Mouse (Mus musculus) gastrocnemius, adult 18-20 months (tissue): Measurements from ENCODE around the gene Atad5. TPM values are rescaled to one million over a fixed set of nuclear protein-coding genes. Genes with fewer than 3 reads are reported as not detected.
"Not testable (repeated sequence)": the region's sequence is repeated elsewhere in the genome, so short reads cannot be mapped to it uniquely, and the experiment has no call there.

Experiments
- DNase-seq: peaks from one replicate; pipeline ENCODE4 v3.0.0; 2021; ENCODE audit warnings: low spot score
- total RNA-seq, 2 experiments: library from RNA; stranded (reverse); gene quantifications; 2 replicates each; pipeline ENCODE4 v1.2.3; 2021

The Atad5 gene
- total RNA-seq, 2 experiments from 2014 or later: 0.64 to 0.78 TPM

DNA sequence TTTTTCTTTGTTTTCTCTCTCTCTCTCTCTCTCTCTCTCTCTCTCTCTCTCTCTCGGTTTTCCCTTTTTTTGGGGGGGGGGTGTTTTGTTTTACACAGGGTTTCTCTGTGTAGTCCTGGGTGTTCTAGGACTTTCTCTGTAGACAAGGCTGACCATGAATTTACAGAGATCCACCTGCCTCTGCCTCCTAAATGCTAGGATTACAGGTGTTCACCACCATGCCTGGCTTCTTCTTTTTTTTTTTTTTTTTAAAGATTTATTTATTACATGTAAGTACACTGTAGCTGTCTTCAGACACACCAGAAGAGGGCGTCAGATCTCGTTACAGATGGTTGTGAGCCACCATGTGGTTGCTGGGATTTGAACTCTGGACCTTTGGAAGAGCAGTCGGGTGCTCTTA lies 59.8 kb downstream of the Atad5 start:
- DNase-seq: not testable (repeated sequence)

- DNase-seq: no peak
These were observed 60.3 kb downstream of the Atad5 start for GRCm38 (mm10) chr11:80149412-80150023.

- DNase-seq: no peak
These were observed 61.4 kb downstream of the Atad5 start for GRCm38 (mm10) chr11:80150566-80150965.

DNA sequence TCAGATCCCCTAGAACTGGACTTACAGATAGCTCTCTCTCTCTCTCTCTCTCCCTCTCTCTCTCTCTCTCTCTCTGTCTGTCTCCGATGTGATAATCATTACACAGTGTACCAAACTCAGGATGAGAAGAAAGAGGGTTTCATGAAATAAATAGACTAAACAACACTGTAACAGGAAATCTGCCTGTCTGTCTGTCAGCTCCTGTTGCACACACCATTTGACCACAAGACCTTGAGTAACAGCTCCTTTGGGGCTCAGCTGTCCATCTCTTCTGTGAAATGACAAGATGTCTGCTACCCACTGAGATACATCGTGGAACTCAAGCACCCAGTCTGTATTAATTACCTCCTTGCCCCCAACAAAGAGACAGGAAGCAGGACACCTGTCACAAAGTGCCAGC lies 62.3 kb downstream of the Atad5 start:
- no peak for DNase-seq

DNA sequence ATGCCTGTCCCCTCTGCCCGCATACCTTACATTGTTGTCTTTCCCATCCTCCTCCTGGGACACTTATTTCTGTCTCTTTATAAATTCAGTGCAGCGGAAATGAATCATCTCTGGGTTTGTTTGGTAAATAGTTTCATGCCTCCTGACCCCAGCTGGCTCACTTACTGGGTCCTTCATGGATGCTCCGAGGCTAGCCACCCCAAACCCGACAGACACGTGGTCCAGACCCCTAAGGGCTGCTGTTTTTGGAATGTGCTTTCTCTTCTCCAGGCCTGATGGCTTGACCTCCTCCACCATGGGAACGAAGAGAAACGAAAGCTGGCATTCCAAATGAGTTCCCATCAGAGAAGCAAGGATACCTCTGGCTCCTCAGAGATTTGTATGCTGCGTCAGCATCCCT lies 63.2 kb downstream of the Atad5 start:
- DNase-seq: no peak

DNA sequence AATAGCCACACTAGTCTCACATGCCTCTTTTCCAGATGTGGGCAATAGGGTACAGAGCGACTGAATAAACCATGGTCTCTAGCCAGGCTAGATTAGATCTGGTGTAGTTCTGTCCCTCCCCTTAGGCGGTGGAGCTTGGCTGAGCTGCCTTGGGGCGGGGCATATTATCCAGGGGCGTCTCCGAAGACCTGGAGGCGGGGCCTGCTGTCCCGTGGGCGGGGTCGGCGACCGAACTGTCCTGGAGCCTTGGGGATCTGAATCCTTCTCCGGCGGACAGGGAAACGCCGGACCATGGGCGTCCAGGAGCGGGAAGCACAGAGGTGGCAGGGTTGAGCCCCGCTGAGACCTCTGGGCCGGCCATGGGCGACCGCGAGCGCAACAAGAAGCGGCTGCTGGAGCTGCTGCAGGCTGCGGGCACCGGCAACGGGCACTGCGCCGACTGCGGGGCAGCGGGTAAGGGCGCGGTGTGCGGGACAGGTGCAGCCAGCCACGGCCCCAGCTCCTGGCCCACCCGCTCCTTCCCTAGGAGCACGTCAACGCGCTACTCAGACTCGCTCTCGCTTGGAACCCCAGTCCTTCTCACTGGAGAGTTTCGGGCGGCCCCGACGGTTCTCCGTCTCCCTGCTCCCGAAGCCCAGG lies 64.8 kb downstream of the Atad5 start, which contains the start of gene Adap2:
Gene Adap2 (plus strand): TSS at position 249 of the 639 bp plus-strand sequence.
- DNase-seq: peak; percentile 96

GRCm38 (mm10) chr11:80154501-80154900 lies 65.3 kb downstream of the Atad5 start:
- DNase-seq: no peak

GRCm38 (mm10) chr11:80155541-80155940 lies 66.3 kb downstream of the Atad5 start:
- no peak for DNase-seq

GRCm38 (mm10) chr11:80155961-80156360 lies 66.8 kb downstream of the Atad5 start:
- no peak for DNase-seq

GRCm38 (mm10) chr11:80156841-80157240 lies 67.6 kb downstream of the Atad5 start:
- DNase-seq: no peak

GRCm38 (mm10) chr11:80159018-80159417 lies 69.8 kb downstream of the Atad5 start:
- no peak for DNase-seq

DNA sequence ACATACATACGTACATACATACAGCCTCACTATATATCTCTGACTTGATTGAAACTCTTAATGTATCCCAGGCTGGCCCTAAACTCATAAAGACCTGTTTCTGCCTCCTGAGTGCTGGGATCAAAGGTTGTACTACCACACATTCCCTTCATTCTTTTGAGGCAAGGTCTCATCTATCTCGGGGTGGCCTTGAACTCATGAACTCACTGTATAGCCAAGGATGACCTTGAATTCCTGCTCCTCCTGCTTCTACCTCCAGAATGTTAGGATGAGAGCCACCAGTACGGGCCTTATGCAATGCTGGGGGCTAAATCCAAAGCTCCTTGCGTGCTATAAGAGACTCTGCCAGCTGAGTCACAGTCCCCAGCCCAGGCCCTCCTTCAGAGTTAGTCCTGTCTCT lies 71.8 kb downstream of the Atad5 start:
- DNase-seq: no peak

- DNase-seq: no peak
These were observed 74.3 kb downstream of the Atad5 start for GRCm38 (mm10) chr11:80163362-80164116.

GRCm38 (mm10) chr11:80164224-80164623 lies 75.0 kb downstream of the Atad5 start:
- DNase-seq: no peak

DNA sequence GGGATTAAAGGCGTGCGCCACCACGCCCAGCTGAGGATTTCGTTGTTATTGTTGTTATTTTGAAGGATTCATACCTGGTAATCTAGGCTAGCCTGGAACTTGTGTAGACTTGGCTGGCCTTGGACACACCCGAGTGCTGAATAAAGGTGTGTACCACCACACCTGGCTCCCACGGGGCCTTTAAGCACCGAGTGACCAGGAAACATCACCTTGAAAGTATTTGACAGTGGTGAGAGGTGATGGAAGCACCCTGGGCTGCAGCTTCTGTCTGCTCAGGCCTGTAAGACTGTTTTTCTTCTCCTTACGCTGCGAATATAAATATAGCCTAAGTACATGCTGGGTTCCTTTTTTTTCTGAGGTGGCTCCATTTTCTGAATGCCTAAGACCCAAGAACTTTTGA lies 78.9 kb downstream of the Atad5 start:
- no peak for DNase-seq

- DNase-seq: no peak
These were observed 79.5 kb downstream of the Atad5 start for GRCm38 (mm10) chr11:80168611-80169249.

GRCm38 (mm10) chr11:80169629-80170028 lies 80.4 kb downstream of the Atad5 start:
- no peak for DNase-seq

- DNase-seq: no peak
These were observed 81.2 kb downstream of the Atad5 start for GRCm38 (mm10) chr11:80170351-80170750.

- DNase-seq: peak; percentile 36
These were observed 82.7 kb downstream of the Atad5 start for GRCm38 (mm10) chr11:80171884-80172283.

- no peak for DNase-seq
These were observed 84.9 kb downstream of the Atad5 start for GRCm38 (mm10) chr11:80173963-80174670.
